Mouse (Mus musculus) thymus, adult 2 months (tissue): ENCODE measurements around the gene Smyd5. TPM values are rescaled to one million over a fixed set of nuclear protein-coding genes. Genes with fewer than 3 reads are reported as not detected.

ENCODE experiments used
- DNase-seq: peaks from one replicate; pipeline ENCODE4 v3.0.0; 2021
- H3K27ac ChIP-seq: fragments of 200-500 bp; 2 replicates; pipeline ENCODE4 v1.5.1; 2012; ENCODE audit warnings: low read length, control low read depth; ENCODE audit not compliant: control insufficient read depth, insufficient read depth
- H3K27me3 ChIP-seq: fragments of 200-500 bp; 2 replicates; pipeline ENCODE4 v1.6.1; 2012; ENCODE audit warnings: mild to moderate bottlenecking, low read length, moderate library complexity, mixed read lengths; ENCODE audit not compliant: control insufficient read depth, insufficient read depth
- H3K36me3 ChIP-seq: fragments of 200-500 bp; 2 replicates; pipeline ENCODE4 v1.6.1; 2012; ENCODE audit warnings: mild to moderate bottlenecking, low read length, moderate library complexity; ENCODE audit not compliant: control insufficient read depth, insufficient read depth
- H3K4me1 ChIP-seq: fragments of 200-500 bp; replicated peaks from 2 replicates; pipeline ENCODE4 v1.6.1; 2012; ENCODE audit warnings: low read length; ENCODE audit not compliant: control insufficient read depth, insufficient read depth
- H3K4me3 ChIP-seq: fragments of 200-500 bp; 2 replicates; pipeline ENCODE4 v1.5.1; 2012; ENCODE audit warnings: mild to moderate bottlenecking, low read length, control low read depth, moderate library complexity; ENCODE audit not compliant: control insufficient read depth, insufficient read depth
- CTCF ChIP-seq: fragments of 200-500 bp; IDR thresholded peaks from 2 replicates; pipeline ENCODE4 v1.5.1; 2012; ENCODE audit warnings: mild to moderate bottlenecking, control low read depth, low read length, moderate library complexity, borderline replicate concordance; ENCODE audit not compliant: control insufficient read depth, poor library complexity, insufficient read depth; ENCODE audit errors: extremely low read depth
- POLR2A ChIP-seq: fragments of 200-500 bp; IDR thresholded peaks from 2 replicates; pipeline ENCODE4 v1.6.1; 2012; ENCODE audit warnings: mild to moderate bottlenecking, low read length, control low read depth, moderate library complexity; ENCODE audit not compliant: control insufficient read depth, poor library complexity, insufficient read depth; ENCODE audit errors: extremely low read depth
- WGBS: fragments of 180-500 bp; shearing (Covaris S2); methylation state at CpG from one replicate; pipeline ENCODE4 v1.1.7; 2018; 5-methylcytosine and 5-hydroxymethylcytosine counted together
- polyA plus RNA-seq: library from polyadenylated mRNA; depleted of rRNA; stranded (reverse); fragments of >200 nt; gene quantifications from 2 replicates; pipeline ENCODE4 v1.2.3, GENCODE M21; 2012

The Smyd5 gene
- polyA plus RNA-seq, 1 experiment, result 30.0 TPM

DNA sequence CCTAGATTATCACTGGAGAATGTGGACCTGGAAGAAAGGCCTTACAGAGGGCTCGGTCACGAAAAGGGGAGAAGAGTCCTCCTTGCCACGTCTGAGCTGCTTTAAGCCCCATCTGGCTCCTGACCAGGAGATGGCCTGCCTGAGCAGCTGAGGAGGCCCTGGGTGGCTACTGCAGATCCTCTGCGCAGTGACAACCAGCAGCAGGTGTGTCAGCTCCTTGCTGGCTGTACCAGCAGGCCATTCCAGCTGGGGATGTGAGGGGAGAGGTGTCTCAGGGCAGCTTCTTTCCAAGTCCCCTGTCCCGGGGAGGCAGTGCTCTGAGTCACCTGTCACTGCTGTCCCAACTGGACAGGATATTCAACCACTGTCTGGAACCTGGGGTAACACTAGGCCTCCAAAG, 40.8 kb downstream of the Smyd5 start:
- H3K4me3 ChIP-seq, result no peak overlapping the region
- H3K36me3 ChIP-seq, result peaks cover 17% of the 10 kb centered on the region
- H3K27ac ChIP-seq, result no peak overlapping the region
- DNase-seq, result no peak
- no peaks in the 10 kb centered on the region for H3K27me3 ChIP-seq
- H3K4me1 ChIP-seq, result no peaks in the 10 kb centered on the region
- 82% methylated on average over 5 of the region's 5 CpGs for WGBS
- no peak for TF ChIP-seq CTCF

DNA sequence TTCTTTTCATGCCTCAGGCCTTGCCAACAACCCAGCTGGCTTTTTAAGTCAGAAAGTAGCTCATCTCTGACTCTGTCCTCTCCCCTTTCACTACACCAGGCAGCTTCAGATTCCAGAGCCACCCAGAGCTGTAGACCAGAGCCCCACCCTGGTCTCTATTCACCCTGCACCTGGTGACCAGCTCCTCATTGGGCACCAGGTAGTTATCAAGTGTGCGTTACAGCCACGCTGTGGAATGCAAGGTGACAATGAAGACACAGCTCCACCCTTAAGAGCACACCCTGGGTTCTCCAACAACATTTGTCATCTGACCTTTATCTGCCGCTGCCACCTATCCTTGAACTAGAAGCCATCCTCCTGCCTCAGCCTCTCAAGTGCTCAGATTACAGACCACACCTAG, 43.8 kb downstream of the Smyd5 start:
- Histone ChIP-seq H3K36me3 (no peaks in the 10 kb centered on the region), H3K4me1 (no peaks in the 10 kb centered on the region), H3K27me3 (no peaks in the 10 kb centered on the region; the same call in 1 of the 2 replicates), H3K4me3 (no peak overlapping the region), H3K27ac (no peak overlapping the region)
- no peak for TF ChIP-seq CTCF
- no peak for TF ChIP-seq POLR2A
- WGBS, result 89% methylated on average over 3 of the region's 3 CpGs
- DNase-seq, result no peak

DNA sequence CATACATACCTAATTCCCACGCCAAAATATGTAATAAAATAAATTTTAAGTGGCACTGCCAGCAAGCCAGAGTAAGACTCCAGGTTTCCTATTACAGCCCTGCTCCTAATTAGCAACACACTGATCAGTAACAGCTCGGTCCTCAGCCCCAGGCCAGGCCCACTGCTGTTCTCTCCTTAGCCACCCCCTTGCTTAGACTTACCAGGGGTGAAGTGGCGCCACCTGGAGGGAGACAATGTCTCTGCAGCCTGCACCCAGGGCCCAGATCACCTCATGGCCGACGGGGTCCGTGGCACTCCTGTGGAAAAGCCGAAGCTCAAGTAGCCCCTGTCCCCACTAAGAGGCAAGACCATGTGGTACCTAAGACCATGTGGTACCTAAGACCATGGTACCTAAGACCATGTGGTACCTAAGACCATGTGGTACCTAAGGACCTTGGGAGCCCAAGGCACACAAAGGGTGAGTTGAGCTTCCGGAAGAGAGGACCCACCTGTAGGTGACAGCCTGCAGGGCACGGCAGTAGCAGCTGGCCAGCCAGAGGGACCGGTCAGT, 45.7 kb downstream of the Smyd5 start:
- H3K27ac ChIP-seq, result no peak overlapping the region
- H3K4me3 ChIP-seq, result no peak overlapping the region
- peaks cover 2% of the 10 kb centered on the region; the same call in 1 of the 2 replicates for H3K27me3 ChIP-seq
- DNase-seq, result peak; percentile 33
- WGBS, result 44% methylated on average over 10 of the region's 10 CpGs
- TF ChIP-seq CTCF, result 0 out of 2 replicates have a peak, but pooled peaks have one; percentile 39
- TF ChIP-seq POLR2A, result no peak
- no peaks in the 10 kb centered on the region for H3K36me3 ChIP-seq
- H3K4me1 ChIP-seq, result no peaks in the 10 kb centered on the region

DNA sequence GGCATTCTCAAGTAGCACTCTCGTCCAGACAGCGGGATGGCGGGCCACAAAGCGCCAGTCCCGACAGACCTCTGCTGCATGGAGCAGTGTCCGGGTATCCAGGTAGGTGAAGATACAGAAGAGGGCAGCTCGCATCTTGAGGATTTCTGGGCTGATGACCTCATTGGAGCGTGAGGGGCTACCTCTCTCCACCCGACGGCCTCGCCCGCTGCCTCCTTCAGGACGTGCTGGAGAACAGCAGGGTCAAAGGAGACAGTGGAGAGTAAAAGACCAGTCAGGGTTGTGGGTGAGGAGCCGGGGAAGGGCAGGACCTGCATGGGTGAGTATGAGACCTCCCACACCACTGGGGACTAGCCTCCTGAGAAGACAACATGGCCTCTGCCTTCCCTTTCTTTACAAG, 46.6 kb downstream of the Smyd5 start:
- peaks cover 2% of the 10 kb centered on the region; the same call in 1 of the 2 replicates for H3K27me3 ChIP-seq
- DNase-seq, result no peak

DNA sequence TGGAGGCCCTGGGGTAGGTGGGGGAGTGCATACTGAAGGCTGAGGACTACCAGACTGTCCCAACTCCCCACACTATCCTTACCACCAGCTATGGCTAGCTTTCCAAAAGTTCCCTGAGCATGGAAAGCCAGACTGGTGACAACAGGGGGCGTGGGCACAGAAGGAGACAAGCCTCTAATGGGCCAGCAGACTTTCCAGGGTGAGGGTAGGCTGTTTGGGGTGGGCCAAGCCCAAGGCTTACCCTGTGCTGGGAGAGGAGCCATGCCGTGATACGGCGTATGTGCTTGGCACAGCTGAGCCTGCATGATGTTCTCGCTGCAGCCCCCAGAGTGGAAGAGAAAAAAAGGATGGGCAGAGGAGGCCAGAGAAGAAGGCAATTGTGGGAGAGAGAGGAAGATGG, 48.2 kb downstream of the Smyd5 start:
- 85% methylated on average over 5 of the region's 5 CpGs for WGBS
- Histone ChIP-seq H3K4me1 (no peaks in the 10 kb centered on the region), H3K27me3 (peaks cover 9% of the 10 kb centered on the region; the same call in 1 of the 2 replicates), H3K27ac (no peak overlapping the region), H3K4me3 (no peak overlapping the region), H3K36me3 (no peaks in the 10 kb centered on the region)
- DNase-seq, result no peak
- TF ChIP-seq CTCF (no peak), POLR2A (no peak)

More for the DNA sequence above, 46.6 kb downstream of the Smyd5 start:
- H3K4me1 ChIP-seq, result no peaks in the 10 kb centered on the region
- no peak overlapping the region for H3K27ac ChIP-seq
- H3K4me3 ChIP-seq, result no peak overlapping the region
- 52% methylated on average over 14 of the region's 14 CpGs for WGBS
- H3K36me3 ChIP-seq, result no peaks in the 10 kb centered on the region
- TF ChIP-seq CTCF, result no peak
- TF ChIP-seq POLR2A, result no peak

- Histone ChIP-seq H3K27ac (no peak overlapping the region), H3K27me3 (peaks cover 9% of the 10 kb centered on the region; the same call in 1 of the 2 replicates), H3K4me3 (no peak overlapping the region), H3K4me1 (no peaks in the 10 kb centered on the region), H3K36me3 (no peaks in the 10 kb centered on the region)
- no peak for DNase-seq
- TF ChIP-seq POLR2A (no peak), CTCF (no peak)
- WGBS, result 72% methylated on average over 16 of the region's 16 CpGs
Observed at GRCm38 (mm10) chr6:85480685-85481084, 48.9 kb downstream of the Smyd5 start.
